Mouse (Mus musculus) heart, embryonic 13.5 days (tissue): ENCODE data around the gene Oas1h. TPM values are rescaled to one million over a fixed set of nuclear protein-coding genes. Genes with fewer than 3 reads are reported as not detected.
"Not testable (repeated sequence)": the region's sequence is repeated elsewhere in the genome, so short reads cannot be mapped to it uniquely, and the experiment has no call there.

ENCODE experiments used
- ATAC-seq: fragments of 200-750 bp; cut with Nextera tagmentation; 2 replicates; pipeline ENCODE4 v1.8.0; 2017; ENCODE audit warnings: moderate TSS enrichment; ENCODE audit not compliant: insufficient number of reproducible peaks, low FRiP score, low TSS enrichment; ENCODE audit errors: extremely low read depth
- H3K27ac ChIP-seq: fragments of 300-500 bp; sonication (generic); replicated peaks from 2 replicates; pipeline ENCODE4 v1.5.1; 2015; ENCODE audit warnings: moderate library complexity, mild to moderate bottlenecking, inconsistent platforms
- H3K27me3 ChIP-seq: fragments of 300-500 bp; sonication (generic); replicated peaks from 2 replicates; pipeline ENCODE4 v1.6.1; 2015; ENCODE audit warnings: mild to moderate bottlenecking, inconsistent platforms
- H3K36me3 ChIP-seq: fragments of 300-500 bp; sonication (generic); 2 replicates; pipeline ENCODE4 v1.6.1; 2015; ENCODE audit warnings: mild to moderate bottlenecking, inconsistent platforms
- H3K4me1 ChIP-seq: fragments of 300-500 bp; sonication (generic); 2 replicates; pipeline ENCODE4 v1.6.1; 2015; ENCODE audit warnings: inconsistent platforms
- H3K4me2 ChIP-seq: fragments of 300-500 bp; sonication (generic); 2 replicates; pipeline ENCODE4 v1.6.1; 2015; ENCODE audit warnings: inconsistent platforms, mild to moderate bottlenecking, moderate library complexity
- H3K4me3 ChIP-seq: fragments of 300-500 bp; sonication (generic); 2 replicates; pipeline ENCODE4 v1.5.1; 2015; ENCODE audit warnings: moderate library complexity, mild to moderate bottlenecking, inconsistent platforms
- H3K9ac ChIP-seq: fragments of 300-500 bp; sonication (generic); 2 replicates; pipeline ENCODE4 v1.6.1; 2015; ENCODE audit warnings: inconsistent platforms, mild to moderate bottlenecking, moderate library complexity
- H3K9me3 ChIP-seq: fragments of 300-500 bp; sonication (generic); 2 replicates; pipeline ENCODE4 v1.6.1; 2016; ENCODE audit warnings: inconsistent platforms
- WGBS: fragments of 180-500 bp; shearing (Covaris S2); methylation state at CpG from one replicate; pipeline ENCODE4 v1.1.7; 2015; ENCODE audit warnings: mixed read lengths; 5-methylcytosine and 5-hydroxymethylcytosine counted together
- polyA plus RNA-seq: library from polyadenylated mRNA; unstranded; fragments of >200 nt; fragmentation: Nextera tagmentation; extraction: Ambion mirVana; gene quantifications from 2 replicates; pipeline ENCODE4 v1.2.1, GENCODE M21; 2015

The Oas1h gene
- polyA plus RNA-seq, 1 experiment from 2014 or later: not detected

- Histone ChIP-seq H3K4me3 (no peak overlapping the region), H3K27ac (no peak overlapping the region), H3K27me3 (no peaks in the 10 kb centered on the region), H3K4me1 (no peaks in the 10 kb centered on the region), H3K9me3 (peaks cover 11% of the 10 kb centered on the region), H3K4me2 (no peak overlapping the region), H3K36me3 (no peaks in the 10 kb centered on the region), H3K9ac (no peak overlapping the region)
- ATAC-seq: no peak
- WGBS: 65% methylated on average over 3 of the region's 3 CpGs
Measured at GRCm38 (mm10) chr5:120849601-120850136, 11.6 kb upstream of the Oas1h start.

- WGBS: 48% methylated on average over 2 of the region's 2 CpGs
- no peaks in the 10 kb centered on the region for H3K27me3 ChIP-seq
- H3K27ac ChIP-seq: no peak overlapping the region
- H3K4me1 ChIP-seq: no peaks in the 10 kb centered on the region
- H3K9me3 ChIP-seq: peaks cover 6% of the 10 kb centered on the region
- no peak overlapping the region for H3K4me3 ChIP-seq
- H3K9ac ChIP-seq: no peak overlapping the region
- H3K36me3 ChIP-seq: no peaks in the 10 kb centered on the region
- no peak for ATAC-seq
- no peak overlapping the region for H3K4me2 ChIP-seq
Measured at GRCm38 (mm10) chr5:120859241-120859640, 2.0 kb upstream of the Oas1h start.

- no peak for ATAC-seq
- no peak overlapping the region for H3K4me2 ChIP-seq
- no peaks in the 10 kb centered on the region for H3K9me3 ChIP-seq
- no peaks in the 10 kb centered on the region for H3K36me3 ChIP-seq
- H3K4me3 ChIP-seq: no peak overlapping the region
- H3K9ac ChIP-seq: no peak overlapping the region
- 60% methylated on average over 3 of the region's 3 CpGs for WGBS
- peaks cover 3% of the 10 kb centered on the region; the same call in 1 of the 2 replicates for H3K27me3 ChIP-seq
- no peak overlapping the region for H3K27ac ChIP-seq
- H3K4me1 ChIP-seq: no peaks in the 10 kb centered on the region
Measured at GRCm38 (mm10) chr5:120865336-120865860, 4.2 kb downstream of the Oas1h start.

- WGBS: 68% methylated on average over 7 of the region's 7 CpGs
- Histone ChIP-seq H3K4me2 (no peak overlapping the region), H3K27ac (no peak overlapping the region), H3K9ac (no peak overlapping the region), H3K27me3 (peaks cover 14% of the 10 kb centered on the region; the same call in 1 of the 2 replicates), H3K36me3 (no peaks in the 10 kb centered on the region), H3K4me1 (no peaks in the 10 kb centered on the region), H3K9me3 (no peaks in the 10 kb centered on the region), H3K4me3 (no peak overlapping the region)
- no peak for ATAC-seq
Measured at GRCm38 (mm10) chr5:120869436-120870015, 8.3 kb downstream of the Oas1h start.

GRCm38 (mm10) chr5:120870081-120870480 lies 8.9 kb downstream of the Oas1h start:
- Histone ChIP-seq H3K27ac (no peak overlapping the region), H3K9me3 (no peaks in the 10 kb centered on the region), H3K4me2 (no peak overlapping the region), H3K9ac (no peak overlapping the region), H3K36me3 (no peaks in the 10 kb centered on the region), H3K27me3 (peaks cover 14% of the 10 kb centered on the region; the same call in 1 of the 2 replicates), H3K4me3 (no peak overlapping the region), H3K4me1 (no peaks in the 10 kb centered on the region)
- 56% methylated on average over 3 of the region's 3 CpGs for WGBS
- no peak for ATAC-seq

GRCm38 (mm10) chr5:120870782-120871181 lies 9.6 kb downstream of the Oas1h start:
- Histone ChIP-seq H3K4me1 (no peaks in the 10 kb centered on the region), H3K9ac (no peak overlapping the region), H3K27me3 (peaks cover 14% of the 10 kb centered on the region; the same call in 1 of the 2 replicates), H3K27ac (no peak overlapping the region), H3K4me3 (no peak overlapping the region), H3K9me3 (no peaks in the 10 kb centered on the region), H3K4me2 (no peak overlapping the region), H3K36me3 (no peaks in the 10 kb centered on the region)
- 72% methylated on average over 7 of the region's 7 CpGs for WGBS
- ATAC-seq: no peak

GRCm38 (mm10) chr5:120871469-120871868 lies 10.2 kb downstream of the Oas1h start:
- H3K4me2 ChIP-seq: no peak overlapping the region

GRCm38 (mm10) chr5:120876839-120877238 lies 15.6 kb downstream of the Oas1h start:
- H3K9me3 ChIP-seq, H3K9ac ChIP-seq, H3K4me2 ChIP-seq, H3K4me3 ChIP-seq, ATAC-seq, H3K27ac ChIP-seq, H3K4me1 ChIP-seq, H3K27me3 ChIP-seq, H3K36me3 ChIP-seq: not testable (repeated sequence)
- WGBS: 54% methylated on average over 2 of the region's 3 CpGs

More at GRCm38 (mm10) chr5:120871469-120871868, 10.2 kb downstream of the Oas1h start:
- Histone ChIP-seq H3K4me3 (no peak overlapping the region), H3K9me3 (no peaks in the 10 kb centered on the region), H3K27ac (no peak overlapping the region), H3K36me3 (no peaks in the 10 kb centered on the region), H3K9ac (no peak overlapping the region), H3K27me3 (peaks cover 14% of the 10 kb centered on the region; the same call in 1 of the 2 replicates), H3K4me1 (no peaks in the 10 kb centered on the region)
- 44% methylated on average over 2 of the region's 2 CpGs for WGBS
- no peak for ATAC-seq

GRCm38 (mm10) chr5:120877407-120877806 lies 16.2 kb downstream of the Oas1h start:
- not testable (repeated sequence) for ATAC-seq, H3K9me3 ChIP-seq
- WGBS: 69% methylated on average over 2 of the region's 2 CpGs

GRCm38 (mm10) chr5:120878803-120879202 lies 17.6 kb downstream of the Oas1h start:
- H3K4me1 ChIP-seq, H3K9me3 ChIP-seq, H3K36me3 ChIP-seq, ATAC-seq, H3K4me3 ChIP-seq, H3K9ac ChIP-seq, H3K4me2 ChIP-seq, H3K27ac ChIP-seq, H3K27me3 ChIP-seq: not testable (repeated sequence)
- WGBS: 54% methylated on average over 2 of the region's 2 CpGs

More at GRCm38 (mm10) chr5:120877407-120877806, 16.2 kb downstream of the Oas1h start:
- not testable (repeated sequence) for H3K4me2 ChIP-seq, H3K36me3 ChIP-seq, H3K27ac ChIP-seq, H3K9ac ChIP-seq, H3K4me3 ChIP-seq, H3K4me1 ChIP-seq, H3K27me3 ChIP-seq

- not testable (repeated sequence) for H3K36me3 ChIP-seq, H3K27ac ChIP-seq, H3K4me3 ChIP-seq, H3K4me2 ChIP-seq, H3K4me1 ChIP-seq, H3K9me3 ChIP-seq, H3K9ac ChIP-seq, H3K27me3 ChIP-seq, ATAC-seq
- WGBS: 79% methylated on average over 6 of the region's 6 CpGs
Measured at GRCm38 (mm10) chr5:120881681-120882080, 20.5 kb downstream of the Oas1h start.

GRCm38 (mm10) chr5:120887413-120887812 lies 26.2 kb downstream of the Oas1h start, which contains the start of gene Oas1g:
Gene Oas1g (minus strand): TSS chr5:120887613.
- not testable (repeated sequence) for H3K4me1 ChIP-seq, H3K27me3 ChIP-seq, H3K27ac ChIP-seq, H3K4me3 ChIP-seq, H3K4me2 ChIP-seq, H3K9ac ChIP-seq, H3K36me3 ChIP-seq, ATAC-seq, H3K9me3 ChIP-seq
- 15% methylated on average over 7 of the region's 9 CpGs for WGBS
